Mouse (Mus musculus) liver (tissue): Measurements from ENCODE around the gene Tmem198.

ENCODE experiments used
- DNase-seq: peaks from one replicate; pipeline ENCODE4 v3.0.0-alpha.2; 2020; ENCODE audit warnings: mixed read lengths

The Tmem198 gene

GRCm38 (mm10) chr1:75455948-75456347 is 23.4 kb upstream of the Tmem198 start:
- no peak for DNase-seq

DNA sequence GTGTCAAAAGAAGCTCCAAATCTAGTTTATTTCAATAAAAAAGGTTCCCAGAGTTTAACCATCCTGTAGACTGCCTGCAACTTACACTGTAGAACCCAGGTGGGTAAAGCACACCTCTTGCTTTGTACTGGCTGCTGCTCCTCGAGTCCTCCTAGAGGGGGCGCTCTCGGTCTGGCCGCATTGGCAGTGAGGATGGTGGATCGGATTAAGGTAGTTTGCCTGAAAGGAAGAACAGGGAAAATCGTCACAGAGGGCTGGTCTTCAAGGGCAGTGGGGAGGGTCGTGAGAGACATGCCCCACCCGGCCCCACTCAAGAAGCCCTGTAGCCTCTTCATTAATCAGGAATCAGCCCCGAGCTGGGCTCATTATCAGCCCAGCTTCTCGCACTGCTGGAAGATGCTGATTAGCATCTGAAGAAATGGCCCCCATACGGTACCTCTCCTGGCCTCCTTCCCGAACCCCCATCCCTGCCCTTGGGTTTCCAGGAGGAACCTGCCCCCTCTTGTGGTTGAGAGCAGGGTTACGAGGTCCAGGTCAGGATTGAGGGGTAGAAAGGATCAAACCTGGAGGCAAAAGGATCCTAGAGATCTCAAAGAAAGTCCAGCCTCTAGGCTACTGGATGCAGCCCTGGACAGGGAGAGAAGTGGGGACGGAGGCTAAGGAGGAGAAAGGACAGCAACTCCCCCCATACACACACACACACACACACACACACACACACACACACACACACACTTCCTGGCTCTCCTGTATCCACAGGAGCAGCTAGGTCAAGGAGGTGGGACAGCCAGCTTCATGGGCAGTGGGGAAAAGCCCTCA is 22.4 kb upstream of the Tmem198 start:
- peak; percentile 42 for DNase-seq

GRCm38 (mm10) chr1:75457710-75458024 is 21.7 kb upstream of the Tmem198 start:
- no peak for DNase-seq

GRCm38 (mm10) chr1:75458025-75458788 is 21.1 kb upstream of the Tmem198 start:
- DNase-seq = peak; percentile 46

DNA sequence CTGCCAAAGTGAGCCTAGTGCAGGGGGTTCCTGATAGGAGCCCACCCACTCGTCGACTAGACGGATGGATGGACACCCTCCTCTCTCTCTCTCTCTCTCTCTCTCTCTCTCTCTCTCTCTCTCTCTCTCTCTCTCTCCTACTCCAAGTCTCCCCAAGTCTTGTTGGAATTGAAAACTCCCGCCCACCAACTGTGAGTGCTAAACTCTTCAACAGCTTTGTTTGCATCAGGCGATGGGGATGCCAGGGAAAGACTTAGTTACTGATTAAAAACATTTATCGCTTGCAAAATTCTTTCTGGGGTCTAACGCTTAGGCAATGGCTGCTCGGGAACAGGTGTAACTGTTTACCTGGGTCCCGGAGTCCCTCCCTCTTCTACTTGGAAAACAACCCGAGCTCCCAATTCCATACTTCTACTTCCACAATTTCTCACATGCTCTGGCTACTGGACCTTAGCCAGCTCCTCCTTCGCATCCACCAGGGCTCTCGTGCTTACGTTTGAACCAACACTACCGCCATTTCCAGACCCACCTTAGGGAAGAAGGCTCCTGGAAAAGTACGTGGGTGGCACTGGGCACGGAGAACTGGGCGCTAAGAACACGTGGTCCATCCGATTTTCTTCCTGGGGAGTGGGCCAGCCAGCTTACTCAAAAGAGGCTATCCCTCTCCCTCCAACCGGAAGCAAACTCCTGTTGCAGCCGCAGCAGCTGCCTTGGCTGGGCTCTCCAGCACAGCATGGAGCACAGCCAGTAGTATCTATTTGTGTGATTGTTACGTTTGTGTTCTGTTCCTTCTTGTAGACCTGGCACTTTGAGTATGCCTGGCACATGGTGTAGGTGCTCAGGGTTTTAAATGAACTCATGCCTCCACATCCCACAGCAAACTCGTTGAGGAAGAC is 20.3 kb upstream of the Tmem198 start:
- DNase-seq = no peak

- DNase-seq = no peak
These were observed 19.0 kb upstream of the Tmem198 start for GRCm38 (mm10) chr1:75460297-75460696.

DNA sequence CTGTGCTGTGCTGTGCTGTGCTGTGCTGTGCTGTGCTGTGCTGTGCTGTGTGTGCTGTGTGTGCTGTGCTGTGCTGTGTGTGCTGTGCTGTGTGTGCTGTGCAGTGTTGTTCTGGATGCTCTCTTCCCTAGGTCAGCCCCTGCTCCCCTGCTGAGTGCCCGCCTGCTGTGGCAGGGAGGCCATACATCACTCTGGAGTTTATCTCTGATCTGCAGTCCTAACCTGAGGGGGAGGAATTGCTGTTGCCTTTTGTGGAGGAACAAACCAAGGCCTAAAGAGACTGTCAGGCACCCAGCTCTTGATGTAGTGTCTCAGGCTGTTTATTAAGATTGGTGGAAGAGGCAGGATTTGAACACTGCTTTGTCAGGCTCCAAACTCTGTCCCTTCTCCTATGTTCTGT is 16.7 kb upstream of the Tmem198 start:
- DNase-seq = peak; percentile 66

DNA sequence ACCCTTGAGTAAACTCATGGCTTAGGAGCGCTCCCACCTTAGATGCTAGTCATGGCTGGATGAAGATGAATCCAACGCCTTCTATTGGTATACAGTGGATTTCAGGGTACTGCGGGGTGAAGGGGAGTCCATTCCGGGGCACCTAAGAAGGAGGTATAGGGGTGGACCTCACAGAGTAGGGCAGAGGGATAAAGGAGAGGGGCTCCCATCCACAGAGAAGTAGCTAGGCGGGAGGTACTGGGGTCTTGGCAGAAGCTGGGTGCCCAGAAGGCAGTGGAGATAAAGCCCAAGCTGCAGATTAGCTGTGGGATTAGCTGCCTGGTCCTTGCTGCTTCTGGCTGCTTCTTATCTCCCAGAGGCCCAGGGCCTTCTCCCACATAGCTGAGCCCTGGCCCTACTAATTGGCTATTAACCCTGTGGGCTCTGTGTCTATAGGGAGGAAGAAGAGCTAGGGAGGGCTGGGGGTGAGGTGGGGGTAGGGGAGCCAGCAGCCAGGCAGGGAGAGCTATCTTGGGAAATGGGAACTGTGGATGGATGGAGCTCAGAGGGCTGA is 15.6 kb upstream of the Tmem198 start:
- DNase-seq = peak; percentile 72

- DNase-seq = peak; percentile 77
These were observed 12.0 kb upstream of the Tmem198 start for GRCm38 (mm10) chr1:75467215-75467927.

DNA sequence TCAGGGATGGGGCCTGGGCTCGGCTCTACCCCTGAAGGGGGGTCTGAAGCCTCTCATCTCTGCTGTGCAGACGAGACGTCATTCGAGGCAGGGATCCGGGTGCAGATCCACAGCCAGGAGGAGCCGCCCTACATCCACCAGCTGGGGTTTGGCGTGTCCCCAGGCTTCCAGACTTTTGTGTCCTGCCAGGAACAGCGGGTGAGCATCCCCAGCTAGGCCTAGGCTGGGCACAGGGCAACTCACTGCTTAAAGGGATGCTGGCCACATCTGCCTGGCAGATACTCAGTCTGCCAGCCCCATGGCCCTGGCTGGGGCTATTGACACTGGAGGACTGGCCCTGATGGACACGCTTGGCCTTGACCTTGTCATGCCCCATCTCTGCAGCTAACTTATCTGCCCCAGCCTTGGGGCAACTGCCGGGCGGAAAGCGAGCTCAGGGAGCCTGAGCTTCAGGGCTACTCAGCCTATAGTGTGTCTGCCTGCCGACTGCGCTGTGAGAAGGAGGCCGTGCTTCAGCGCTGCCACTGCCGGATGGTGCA is 10.0 kb upstream of the Tmem198 start:
- no peak for DNase-seq

DNA sequence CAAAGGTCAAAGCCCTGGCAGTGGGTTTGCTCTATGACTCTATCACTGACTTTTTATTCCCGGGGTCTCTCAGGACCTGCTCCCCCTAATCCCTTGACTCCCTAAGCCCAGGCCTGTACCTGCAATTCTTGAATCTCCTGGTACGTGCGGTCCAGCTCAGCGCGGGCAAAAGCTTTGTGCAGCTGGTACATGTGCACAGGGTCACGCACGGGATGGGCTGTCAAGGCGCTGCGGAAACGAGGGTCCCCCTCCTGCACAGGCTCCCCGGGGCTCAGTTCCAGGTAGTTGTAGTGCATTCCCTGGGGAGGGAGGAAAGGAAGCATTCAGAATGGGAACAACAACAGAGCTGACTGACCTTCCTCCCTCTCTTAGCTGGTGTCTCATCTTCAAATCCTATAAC is 2.9 kb upstream of the Tmem198 start:
- no peak for DNase-seq

DNA sequence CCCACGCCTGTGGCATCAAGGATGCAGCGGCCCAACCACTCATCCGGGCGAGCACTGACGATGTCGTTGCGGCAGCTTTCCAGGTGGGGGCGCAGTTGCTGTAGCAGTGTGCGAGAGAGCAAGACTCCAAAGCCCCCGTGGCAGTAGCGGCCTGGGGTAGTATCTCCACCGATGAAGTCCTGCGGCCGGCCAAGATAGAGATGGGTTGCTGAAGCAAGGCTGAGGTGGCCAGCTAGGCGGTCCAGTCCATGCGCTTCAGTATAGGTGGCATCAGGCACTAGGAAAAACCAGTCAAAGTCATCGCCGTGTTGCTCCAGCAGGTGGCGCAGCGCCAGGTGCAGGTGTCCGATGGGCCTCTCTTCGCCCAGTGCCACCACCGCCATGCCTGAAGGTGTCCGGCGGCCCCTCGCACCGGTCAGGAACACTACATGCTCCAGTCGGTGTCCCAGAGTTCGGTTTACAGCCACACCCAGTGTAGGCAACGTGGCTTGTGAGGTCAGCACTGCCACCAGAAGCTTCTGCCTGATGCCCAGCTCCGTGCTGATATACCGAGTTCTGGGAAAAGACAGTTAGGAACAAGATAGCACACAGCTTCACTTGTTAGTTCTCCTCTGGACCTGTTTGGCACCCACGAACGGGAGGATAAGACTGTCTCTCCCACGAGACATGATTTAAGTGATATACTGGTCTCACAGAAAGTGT is 1.9 kb upstream of the Tmem198 start:
- DNase-seq = peak; percentile 84

- no peak for DNase-seq
These were observed 1.4 kb upstream of the Tmem198 start for GRCm38 (mm10) chr1:75477966-75478290.

DNA sequence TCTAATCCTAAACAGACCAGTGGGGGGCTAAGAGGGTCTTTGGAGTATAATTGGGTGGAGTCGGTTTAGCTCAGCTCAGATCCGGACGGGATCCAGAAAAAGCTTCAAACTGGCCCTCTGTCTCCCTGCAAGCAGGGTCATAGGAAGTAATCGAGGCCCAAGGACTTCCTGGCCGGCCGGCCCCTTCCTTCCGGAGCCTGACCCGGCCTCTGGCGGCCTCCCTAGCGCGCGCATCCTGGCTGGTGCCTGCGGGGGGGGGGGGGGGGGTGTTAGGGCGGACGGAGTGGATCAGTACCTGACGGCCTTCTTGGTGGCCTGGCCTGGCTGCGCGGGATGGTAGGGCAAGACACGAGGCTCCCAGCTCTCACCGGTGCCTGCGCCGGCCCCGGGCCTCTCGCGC is 835 bp upstream of the Tmem198 start:
- peak; percentile 44 for DNase-seq

DNA sequence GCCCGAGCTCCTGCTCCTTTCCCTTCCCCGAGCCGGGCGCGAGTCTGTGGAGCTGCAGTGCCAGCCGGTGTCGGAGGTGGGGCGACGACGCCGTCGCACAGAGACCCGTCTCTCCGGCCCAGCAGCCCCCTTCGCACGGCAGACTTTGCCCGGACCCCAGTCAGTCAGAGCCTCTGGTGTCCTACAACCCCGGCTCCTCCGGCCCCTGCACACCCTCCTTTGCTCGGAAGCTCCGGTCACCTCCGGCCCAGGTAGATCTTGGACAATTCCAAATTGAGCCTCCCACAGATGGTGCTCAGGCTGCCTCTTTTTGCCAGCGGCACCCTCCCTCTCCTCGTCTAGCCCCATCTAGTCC is 280 bp downstream of the Tmem198 start:
- DNase-seq = no peak

DNA sequence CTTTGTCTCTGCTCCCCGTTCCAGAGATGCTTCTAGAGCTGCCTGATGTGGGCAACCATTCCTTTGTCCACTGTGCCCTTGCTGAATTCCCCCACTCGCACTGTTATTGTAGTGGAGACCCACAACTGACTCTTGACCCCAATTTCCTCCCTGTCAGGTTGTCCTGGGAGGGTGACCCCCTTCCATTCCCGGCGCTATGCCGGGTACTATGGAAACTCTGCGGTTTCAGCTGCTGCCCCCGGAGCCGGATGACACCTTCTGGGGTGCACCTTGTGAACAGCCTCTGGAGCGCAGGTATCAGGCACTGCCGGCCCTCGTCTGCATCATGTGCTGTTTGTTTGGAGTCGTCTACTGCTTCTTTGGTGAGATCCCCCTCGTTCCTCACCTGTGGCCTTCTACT is 704 bp downstream of the Tmem198 start:
- no peak for DNase-seq

- no peak for DNase-seq
These were observed 1.4 kb downstream of the Tmem198 start for GRCm38 (mm10) chr1:75480735-75481134.

DNA sequence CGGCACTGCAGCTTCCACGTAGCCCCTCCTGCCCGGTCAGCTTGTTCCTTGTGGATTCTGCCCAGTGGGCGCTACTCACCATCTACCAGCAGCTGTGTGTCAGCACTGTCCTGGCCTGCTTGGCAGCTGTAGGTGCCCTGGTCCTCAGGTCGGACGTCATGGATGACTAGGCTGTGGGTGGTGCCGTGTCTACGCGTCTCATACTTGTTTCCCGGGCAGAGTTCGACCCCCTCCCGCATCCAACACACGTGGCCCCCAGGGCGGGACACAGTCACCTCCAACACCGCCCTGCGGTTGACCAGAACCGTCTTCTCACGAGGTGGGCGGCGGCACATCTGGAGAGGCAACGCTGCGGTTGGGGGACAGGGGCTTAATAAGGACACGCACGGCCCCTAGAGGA is 7.2 kb downstream of the Tmem198 start:
- no peak for DNase-seq

GRCm38 (mm10) chr1:75487040-75487404 is 7.7 kb downstream of the Tmem198 start:
- DNase-seq = no peak

- DNase-seq = peak; percentile 62
These were observed 8.3 kb downstream of the Tmem198 start for GRCm38 (mm10) chr1:75487405-75488161.
